Mouse (Mus musculus): ENCODE measurements around the gene Atg10.

Atg10 gene

GRCm38 (mm10) chr13:91107308-91107946, 116.3 kb downstream of the Atg10 start:
- DNase-seq = no peak

DNA sequence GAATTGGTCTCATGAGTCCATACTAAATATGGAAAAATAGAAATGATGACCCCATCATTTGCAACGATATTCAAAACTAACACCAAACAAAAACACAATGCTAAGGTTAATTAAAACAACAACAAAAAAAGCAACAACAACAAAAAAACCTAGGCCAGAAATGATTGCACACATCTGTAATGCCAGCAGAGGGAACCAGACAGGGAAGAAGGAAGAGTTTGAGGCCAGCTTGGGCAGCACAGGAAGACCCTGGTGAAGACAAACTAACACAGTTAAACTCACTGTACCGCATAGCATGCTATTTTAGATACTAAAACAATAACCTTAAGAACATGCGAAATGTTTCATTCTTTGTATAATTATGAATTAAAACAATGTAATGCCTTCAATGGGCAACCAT, 121.5 kb downstream of the Atg10 start:
- no peak for DNase-seq

DNA sequence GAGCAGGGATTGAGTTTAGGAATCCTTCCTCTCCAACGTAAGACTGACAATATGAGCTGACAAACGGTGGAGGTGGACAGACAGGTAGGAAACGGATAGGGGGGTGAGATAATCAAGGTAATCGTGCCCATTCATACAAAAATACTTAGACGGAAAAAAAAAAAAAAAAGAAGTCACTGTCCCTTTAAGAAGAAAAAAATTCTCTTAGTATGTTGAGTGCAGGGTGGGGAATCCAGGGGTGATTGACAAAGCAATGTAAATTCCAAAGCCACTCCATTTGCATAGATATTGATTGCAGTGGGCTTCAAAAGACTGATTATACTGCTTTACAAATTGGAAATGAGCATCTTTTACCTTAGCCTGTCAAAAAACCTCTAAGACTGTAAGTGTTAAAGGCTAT, 123.4 kb downstream of the Atg10 start:
- no peak for DNase-seq

GRCm38 (mm10) chr13:91094851-91095250, 128.9 kb downstream of the Atg10 start:
- no peak for DNase-seq

DNA sequence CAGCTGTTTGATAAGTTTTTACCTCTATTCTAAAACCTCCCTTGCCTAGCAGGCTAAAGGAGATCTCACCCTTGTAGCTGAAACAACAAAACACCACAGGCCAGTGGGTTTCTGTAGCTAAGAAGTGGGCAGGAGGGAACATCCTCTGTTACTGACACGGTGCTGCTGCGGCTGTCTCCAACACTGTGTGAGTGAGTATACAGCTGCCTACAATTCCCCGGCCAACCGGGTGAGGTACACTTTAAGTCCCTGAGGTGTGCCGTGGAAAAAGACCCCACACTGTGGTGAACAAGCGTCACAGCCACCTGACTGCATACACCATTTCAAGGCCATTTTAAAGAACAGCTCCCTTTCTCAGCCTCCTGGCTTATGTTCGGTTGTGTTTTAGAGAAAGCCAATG, 129.6 kb downstream of the Atg10 start:
- DNase-seq = peak; percentile 74

DNA sequence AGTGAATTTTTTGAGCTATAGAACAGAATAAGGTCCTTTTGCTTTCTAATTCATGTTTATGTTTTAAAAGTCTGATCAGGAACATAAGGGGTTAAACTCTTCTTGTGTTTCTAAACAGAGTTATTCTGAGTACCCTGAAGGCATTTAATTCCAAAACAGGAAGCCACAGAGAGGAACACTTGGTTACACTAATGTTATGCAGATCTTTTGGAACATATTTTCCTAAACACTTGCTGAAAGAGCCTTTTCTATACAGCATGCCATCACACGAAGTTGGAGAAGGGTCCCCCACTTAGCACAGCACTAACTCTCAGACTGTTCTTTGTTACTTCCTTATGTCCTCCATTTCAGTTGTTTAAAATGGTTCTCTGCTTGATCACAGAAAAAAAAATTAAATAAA, 130.2 kb downstream of the Atg10 start:
- no peak for DNase-seq

GRCm38 (mm10) chr13:91093162-91093561, 130.6 kb downstream of the Atg10 start:
- peak; percentile 61 for DNase-seq

GRCm38 (mm10) chr13:91091731-91092190, 132.0 kb downstream of the Atg10 start:
- no peak for DNase-seq

DNA sequence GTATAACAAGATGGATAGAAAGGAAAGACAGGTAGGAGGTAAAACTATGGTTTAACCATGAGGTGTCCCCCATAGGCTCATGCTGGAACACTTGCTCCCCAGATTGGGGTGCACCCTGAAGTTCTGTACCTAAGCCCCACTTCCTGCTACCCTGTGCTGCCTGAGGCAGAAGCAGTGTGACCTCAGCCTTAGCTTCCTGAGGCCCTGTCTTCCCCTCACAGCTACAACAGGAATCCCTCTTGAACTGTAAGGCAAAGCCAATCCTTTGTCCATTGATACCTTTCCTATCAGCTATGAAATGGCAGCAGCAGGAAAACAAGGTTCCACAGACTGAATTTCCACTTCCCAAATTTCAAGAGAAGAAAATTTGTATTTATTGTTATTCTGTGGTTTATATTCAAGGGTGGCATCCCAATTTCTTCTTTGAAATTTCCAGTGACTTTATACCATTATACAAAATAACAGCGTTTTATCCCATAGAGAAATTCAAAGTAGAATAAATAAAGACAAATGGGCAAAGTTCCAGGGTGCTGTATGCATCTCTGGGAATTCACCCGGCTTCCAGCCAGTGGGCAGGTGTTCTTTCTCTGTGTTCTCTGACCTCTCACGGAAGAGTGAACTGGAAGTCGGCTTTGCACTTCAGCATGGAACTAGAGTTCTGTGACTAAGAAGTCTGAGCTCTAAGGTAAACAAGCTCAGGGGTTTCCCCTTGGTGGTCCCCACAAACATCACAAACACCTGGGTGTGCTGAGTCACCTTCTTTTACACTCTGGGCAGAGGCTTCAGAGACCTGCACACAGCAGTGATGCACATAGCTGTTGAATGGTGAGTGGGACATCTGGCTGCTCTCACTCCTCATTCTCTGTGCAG, 132.7 kb downstream of the Atg10 start:
- DNase-seq = peak; percentile 33

DNA sequence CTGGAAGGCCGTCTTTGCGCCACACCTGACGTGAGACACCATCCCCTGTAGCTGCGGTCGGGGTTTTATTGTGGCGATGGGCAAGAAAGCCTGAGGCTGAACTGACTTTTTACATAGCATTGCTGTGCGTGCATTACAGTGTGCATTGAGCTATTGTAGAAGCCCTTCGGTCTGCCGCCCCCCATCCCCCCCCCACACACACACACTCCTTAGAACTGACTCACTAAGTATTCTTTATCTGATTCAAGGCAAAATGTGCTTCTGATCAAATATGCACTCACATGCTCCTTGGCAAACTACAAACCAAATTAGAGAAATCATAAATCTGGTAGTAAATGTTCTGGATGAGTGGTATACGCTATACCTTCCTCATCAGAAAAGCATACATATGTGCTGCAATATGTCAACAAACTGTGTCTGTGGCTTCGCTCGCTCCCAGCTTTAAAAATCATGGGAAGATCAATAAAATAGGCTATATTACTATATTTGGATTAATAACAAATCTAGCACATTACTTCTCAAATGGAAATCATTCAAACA, 137.3 kb downstream of the Atg10 start:
- DNase-seq = no peak

- DNase-seq = no peak
Measured at GRCm38 (mm10) chr13:91072351-91072750, 151.4 kb downstream of the Atg10 start.

DNA sequence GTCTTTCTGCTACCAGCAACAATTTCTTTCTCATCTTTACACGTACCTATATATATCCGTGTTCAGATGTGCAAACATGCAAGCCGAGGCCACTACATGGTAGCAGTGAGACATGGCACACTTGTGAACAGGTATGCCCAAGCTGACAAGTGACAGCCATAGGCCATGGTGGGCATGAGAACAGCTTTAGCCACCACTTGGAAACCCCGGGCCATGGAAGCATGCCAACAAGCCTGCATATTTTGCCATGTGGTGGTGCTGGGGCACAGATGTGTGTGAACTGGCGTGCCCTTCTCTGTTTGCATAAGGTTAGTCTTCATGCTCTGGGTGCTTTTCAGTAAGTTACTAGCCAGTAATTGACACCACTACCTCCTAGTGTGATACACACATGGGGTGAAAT, 162.9 kb downstream of the Atg10 start:
- no peak for DNase-seq

- DNase-seq = no peak
Measured at GRCm38 (mm10) chr13:91048171-91048570, 175.6 kb downstream of the Atg10 start.

- no peak for DNase-seq
Measured at GRCm38 (mm10) chr13:91046851-91047250, 176.9 kb downstream of the Atg10 start.

DNA sequence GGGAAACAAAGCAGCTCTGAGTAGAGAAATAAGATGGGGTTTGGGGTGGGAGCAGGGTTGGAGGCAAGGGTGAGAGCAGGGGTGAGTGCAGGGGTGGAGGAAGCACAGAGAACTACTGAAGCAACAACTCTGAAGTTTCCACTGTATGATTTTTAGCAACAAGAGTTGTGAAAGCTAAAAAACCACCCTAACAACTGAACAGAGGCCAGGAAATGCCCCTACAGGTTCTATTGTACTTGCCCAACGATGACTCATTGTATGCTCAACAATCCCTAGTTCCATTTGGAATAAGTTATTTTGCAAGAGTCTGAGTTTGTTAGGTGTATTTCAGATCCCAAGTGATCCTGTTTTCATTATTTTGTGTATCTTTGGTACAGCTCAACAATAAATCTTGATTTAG, 182.5 kb downstream of the Atg10 start:
- DNase-seq = no peak

GRCm38 (mm10) chr13:91040421-91040820, 183.3 kb downstream of the Atg10 start:
- no peak for DNase-seq

DNA sequence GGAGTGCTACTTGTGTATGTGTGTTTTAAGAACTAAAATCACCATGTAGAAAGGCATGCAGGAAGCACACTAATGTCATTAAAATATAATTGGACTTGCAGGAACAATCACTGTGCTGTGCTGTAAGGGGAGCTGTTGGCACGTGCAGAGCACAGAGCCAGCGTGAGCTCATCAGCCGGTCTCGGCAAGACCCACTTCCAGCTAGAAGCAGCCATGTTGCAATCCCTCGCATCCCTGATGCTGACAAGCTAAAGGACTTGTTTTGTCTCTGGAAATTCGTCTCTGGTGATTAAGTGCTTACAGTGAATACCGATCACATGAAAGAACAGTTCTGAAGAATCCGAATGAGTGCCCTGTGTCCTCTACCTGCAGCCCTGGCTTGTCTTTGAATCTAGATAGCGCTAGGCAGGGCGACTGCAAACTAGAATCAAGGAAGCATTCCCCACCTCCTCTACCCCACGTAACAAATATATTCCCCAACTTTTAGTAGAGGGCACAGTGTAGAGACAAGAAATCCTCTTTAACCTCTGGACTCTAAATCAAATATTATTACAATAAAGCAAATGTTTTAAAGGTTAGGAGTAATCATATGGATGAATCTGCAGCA, 184.5 kb downstream of the Atg10 start:
- no peak for DNase-seq

DNA sequence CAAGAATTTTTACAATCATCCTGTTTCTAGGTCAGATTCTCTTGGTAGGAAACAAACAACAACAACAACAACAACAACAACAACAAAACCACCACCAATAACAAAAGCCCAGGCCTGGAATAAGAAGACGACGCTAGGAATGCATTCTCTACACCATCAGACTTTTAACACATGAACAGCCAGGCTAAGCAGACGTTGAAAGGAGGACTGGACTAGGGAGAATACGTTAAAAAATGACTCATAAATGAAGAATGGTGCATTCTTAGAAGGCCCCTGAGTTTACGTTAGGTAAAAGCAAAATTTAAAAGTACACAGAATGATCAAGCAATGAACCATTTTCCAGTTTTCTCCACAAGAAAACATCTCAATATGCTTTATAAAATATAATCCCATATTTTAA, 185.1 kb downstream of the Atg10 start:
- no peak for DNase-seq

DNA sequence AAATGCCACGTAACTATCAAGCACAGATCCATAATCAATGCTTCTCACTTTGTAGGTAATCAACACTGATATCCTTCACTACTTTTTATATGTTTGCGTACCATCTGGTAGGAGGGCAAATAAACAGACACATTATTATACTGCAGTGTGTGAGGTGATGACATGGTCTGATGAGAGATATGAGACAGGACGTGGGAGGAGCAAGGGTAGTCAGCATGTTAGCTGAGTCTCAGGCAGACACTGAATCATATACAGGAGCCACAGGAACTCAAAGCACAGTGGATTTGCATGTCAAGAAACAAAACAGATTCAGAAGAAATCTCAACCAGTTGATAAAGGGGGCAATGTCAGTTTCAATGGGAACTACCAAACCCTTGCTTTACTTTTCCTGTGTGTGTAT, 185.7 kb downstream of the Atg10 start:
- no peak for DNase-seq

DNA sequence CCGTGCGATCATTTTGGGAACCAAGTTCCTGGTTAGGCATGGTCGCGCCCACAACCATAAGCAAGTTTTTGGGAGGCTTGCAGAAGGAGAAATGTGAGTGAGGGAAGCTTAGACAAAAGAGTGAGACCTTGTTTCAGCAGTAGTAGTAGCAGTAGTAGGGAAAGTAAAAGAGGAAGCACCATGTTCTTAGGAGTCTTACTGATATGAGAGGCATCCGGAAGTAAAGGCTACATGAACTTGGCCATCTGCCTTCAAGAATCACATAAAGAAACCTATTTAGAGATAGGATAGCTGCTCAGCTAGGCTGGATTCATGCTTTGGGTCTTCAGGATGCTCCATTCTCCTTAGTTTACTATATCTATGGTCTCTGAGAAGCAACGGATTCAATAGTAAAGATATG, 186.4 kb downstream of the Atg10 start:
- DNase-seq = no peak

- DNase-seq = no peak
Measured at GRCm38 (mm10) chr13:91031836-91032235, 191.9 kb downstream of the Atg10 start.

GRCm38 (mm10) chr13:91023447-91023846, 200.3 kb downstream of the Atg10 start:
- DNase-seq = no peak

DNA sequence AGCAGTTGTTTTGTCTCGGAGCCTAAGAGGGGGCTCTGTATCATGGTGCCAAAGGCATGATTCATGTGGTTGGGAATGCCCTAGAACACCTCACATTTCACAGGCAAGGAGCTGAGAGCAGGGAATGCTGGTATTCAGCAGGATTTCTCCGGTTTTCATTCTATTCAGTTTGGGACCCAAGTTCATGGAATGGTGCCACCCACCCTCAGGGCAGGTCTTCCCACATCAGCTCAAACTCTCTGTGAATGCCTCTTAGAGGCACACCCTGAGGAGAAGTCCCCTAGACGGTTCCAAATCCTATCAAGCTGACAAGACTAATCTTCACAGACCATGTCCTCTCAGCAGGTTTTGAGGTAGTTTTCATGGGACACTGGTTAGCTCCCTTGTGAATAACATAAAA, 211.9 kb downstream of the Atg10 start:
- no peak for DNase-seq
